Mouse (Mus musculus): ENCODE data around the gene H3f3b.
"Not testable (repeated sequence)": the region's sequence is repeated elsewhere in the genome, so short reads cannot be mapped to it uniquely, and the experiment has no call there.

H3f3b gene

DNA sequence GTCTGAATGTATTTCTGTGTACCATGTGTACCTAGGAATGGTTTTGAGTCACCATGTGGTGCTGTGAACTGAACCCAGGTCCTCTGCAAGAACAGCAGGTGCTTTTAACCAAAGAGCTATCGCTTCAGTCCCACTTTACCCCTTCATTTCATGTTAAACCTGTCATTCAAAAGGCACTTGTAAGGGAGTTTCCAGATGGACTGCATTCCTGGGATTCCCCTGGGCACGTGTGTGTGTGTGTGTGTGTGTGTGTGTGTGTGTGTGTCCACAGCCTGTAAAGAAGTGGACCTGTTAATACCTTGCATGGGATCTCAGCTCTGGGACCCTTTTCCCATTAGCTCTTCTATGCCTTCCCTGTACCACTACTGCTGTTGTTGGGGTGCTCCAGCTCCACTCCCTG, 21.8 kb upstream of the H3f3b start:
- no peak for DNase-seq (ENCODE audit: low read depth, low spot score)

DNA sequence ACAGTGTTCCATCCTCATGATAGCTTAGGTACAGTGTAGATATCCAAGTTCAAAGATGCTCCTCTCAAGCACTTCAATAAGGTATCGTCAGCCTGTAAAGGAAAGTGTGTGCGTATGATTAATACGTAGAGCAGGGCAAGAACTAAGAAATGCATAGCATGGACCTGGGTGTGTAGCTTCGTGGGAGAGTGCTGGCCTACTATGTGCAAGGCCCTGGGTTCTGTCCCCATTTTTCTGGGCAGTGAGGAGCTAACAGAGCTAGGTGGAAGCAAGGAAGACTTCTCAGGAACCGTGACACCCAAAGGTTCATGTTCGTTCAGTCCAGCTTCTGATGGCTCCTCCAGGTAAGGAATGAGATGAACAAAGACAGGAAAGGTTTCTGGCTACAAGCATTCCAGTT, 17.4 kb upstream of the H3f3b start:
- no peak for DNase-seq (ENCODE audit: low read depth, low spot score)

DNA sequence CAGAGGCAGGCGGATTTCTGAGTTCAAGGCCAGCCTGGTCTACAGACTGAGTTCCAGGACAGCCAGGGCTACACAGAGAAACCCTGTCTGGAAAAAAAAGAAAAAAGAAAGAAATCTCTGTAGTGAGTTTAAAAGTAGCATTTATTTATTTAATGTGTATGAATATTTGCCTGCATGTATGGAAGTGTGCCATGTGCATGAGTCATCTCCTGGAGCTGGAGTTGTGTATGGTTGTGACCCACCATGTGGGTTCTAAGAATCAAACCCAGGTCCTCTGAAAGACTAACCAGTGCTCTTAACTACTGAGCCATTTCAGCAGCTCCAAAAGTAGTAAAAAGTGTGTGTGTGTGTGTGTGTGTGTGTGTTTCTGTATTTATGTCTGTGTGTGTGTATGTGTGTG, 15.5 kb upstream of the H3f3b start:
- no peak for DNase-seq (ENCODE audit: low read depth, low spot score)

DNA sequence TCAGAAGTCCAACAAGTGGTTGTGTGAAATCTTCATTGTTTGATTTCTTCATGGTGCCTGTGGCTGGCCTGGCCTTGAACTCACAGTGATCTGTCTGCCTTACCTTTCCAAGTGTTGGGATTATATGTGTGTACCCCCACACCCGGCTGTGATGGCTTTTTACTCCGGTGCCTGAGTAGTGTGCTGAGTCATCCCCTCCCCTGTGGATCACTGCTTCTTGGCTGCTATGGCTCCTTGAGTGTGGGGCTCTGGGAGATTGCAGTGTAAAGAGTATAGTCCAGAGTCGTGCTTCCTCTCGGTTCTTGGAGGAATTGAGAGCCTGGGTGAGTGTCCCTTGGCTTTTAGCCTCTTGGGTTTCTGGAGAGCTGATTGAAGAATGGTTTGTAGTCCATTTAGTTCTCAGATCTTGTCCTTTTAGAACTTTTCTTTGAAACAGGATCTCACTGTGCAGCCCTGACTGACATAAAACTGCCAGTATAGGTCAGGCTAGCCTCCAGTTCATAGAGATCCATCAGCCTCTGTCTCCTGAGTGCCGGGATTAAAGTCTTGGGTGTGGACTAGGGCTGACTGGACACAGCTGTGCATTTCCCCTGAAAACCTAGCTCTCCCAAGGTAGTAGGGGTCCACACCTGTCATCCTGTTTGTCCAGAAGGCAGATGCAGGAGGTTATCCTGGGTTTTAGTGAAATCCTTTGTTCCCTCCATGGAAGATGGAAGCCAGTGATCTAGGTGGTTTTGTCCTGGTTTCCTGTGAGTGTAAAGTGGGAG, 14.8 kb upstream of the H3f3b start:
- no peak for DNase-seq (ENCODE audit: low read depth, low spot score)

DNA sequence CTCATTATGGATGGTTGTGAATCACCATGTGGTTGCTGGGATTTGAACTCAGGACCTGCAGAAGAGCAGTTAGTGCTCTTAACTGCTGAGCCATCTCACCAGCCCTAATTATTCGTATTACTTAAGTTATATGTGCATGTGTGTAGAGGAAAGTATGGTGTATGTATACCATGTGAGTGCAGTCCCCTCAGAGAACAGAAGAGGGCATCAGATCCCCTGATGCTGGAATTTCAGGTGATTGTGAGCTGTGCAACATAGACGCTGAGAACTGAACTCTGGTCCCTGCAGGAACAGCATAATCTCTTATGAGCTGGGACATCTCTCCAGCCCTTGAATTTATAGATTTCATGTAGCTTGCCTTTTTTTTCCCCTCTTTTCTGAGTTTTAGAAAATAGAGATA, 14.1 kb upstream of the H3f3b start:
- no peak for DNase-seq (ENCODE audit: low read depth, low spot score)

DNA sequence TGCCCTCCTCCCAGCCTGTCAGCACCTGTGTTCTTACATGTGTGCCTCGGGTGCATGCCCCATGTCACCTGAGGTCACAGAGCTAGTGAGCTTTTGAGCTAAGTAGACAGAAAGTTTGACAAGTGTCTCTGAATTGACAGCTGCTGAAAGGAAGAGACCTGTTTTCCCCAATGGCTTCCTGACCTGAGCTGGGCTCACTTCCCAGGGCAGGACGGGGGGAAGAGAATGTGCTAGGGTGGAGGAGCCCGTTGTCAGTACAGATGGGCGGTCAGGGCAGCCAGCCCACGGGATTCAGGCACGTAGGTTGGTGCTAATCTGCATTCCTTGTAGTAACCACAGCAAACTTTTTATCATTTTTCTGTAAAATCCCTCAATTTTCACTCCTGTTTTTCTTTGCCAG, 12.8 kb upstream of the H3f3b start:
- no peak for DNase-seq (ENCODE audit: low read depth, low spot score)

DNA sequence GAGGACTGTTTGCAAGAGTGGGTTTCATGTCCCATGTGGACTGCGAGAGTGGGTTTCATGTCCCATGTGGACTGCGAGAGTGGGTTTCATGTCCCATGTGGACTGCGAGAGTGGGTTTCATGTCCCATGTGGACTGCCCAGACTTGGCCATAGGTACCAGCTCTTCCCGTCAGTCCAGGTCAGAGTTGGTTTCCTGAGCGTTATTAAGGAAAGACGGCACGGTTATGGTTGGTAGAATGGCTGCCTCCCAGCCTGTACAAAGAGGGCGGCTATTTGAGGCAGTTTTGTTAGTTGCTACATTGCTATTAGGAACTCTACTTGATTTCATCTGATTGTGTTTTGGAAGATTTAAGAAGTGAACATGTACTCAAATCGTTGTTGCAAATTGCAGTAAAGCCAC, 10.1 kb upstream of the H3f3b start:
- DNase-seq (ENCODE audit: low read depth, low spot score): no peak

DNA sequence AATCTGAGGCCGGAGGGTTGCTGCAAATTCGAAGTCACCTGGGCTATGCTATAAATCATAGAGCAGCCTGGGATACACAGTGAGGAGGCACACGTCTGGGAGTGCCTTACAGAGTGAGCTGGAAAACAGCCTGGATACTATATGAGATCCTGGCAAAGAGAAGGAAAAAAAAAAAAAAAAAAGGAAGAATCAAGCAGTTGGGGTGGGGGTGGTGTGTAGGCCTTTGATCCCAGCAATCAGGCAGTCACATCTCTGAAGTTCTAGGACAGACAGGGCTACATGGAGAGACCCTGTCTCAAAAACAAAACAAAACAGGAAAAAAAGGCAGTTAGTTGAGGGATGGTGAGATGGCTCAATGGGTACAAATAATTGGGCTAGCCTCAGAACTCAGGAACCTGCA, 8.9 kb upstream of the H3f3b start:
- DNase-seq (ENCODE audit: low read depth, low spot score): no peak

DNA sequence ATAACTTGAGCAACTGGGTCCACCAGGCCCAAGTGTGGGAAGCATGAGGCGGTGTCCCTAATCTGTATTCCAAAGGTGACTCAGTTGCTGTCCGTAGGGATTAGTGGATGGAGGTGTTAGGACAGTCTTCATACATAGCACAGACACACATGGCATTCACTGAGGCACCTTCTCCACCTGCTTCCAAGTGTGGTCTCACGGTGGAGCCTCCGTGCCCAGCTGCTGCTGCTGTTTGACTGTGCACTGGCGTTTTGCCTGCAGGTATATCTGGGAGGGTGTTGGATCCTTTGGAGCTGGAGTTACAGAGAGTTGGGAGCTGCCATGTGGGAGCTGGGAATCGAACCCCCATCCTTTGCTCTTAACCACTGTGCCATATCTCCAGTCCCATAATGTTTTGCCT, 6.8 kb upstream of the H3f3b start:
- no peak for DNase-seq (ENCODE audit: low read depth, low spot score)

DNA sequence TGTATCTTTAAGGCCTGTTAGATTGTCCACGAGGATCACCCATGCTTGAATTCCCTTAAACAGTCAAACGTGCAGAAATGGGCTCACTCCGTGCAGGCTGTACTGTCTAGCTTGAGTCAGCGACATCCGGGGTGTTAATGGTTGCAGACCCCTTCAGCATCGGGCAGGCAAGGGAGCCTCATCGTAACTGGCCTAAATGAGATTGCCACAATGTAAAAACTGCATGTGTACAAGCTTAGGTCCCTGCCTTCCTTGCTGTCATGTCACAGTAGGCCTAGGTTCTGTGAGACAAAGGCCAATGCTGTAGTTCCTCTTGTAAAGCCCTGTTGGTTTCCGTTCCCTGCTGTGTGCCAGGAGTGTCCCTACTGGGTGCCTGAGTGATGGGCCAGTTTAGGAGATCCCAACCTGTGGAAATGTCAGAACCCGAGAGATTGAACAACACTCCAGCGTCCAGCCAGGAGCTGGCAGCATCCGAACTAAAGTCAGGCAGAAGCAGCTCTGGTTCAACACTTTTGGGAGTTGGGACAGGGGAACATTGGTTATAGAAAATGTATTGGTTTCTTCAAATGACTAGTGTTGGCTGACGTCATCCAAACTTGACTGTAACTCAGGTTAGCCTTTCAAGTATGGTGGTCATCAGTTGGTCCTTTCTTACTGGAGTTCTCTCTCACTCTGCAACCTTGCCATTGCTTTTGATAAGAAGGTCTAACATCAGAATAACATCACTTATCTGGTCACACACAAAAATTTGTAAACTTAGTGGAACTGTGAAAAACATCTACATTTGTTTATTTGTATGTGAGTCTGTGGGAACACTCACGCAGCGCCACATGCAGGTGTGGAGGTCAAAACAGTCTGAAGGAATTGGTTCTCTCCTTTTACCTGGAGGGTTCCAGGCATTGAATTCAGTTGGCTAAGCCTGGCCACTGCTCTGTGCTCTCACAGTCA, 3.4 kb upstream of the H3f3b start:
- DNase-seq (ENCODE audit: low read depth, low spot score): no peak

DNA sequence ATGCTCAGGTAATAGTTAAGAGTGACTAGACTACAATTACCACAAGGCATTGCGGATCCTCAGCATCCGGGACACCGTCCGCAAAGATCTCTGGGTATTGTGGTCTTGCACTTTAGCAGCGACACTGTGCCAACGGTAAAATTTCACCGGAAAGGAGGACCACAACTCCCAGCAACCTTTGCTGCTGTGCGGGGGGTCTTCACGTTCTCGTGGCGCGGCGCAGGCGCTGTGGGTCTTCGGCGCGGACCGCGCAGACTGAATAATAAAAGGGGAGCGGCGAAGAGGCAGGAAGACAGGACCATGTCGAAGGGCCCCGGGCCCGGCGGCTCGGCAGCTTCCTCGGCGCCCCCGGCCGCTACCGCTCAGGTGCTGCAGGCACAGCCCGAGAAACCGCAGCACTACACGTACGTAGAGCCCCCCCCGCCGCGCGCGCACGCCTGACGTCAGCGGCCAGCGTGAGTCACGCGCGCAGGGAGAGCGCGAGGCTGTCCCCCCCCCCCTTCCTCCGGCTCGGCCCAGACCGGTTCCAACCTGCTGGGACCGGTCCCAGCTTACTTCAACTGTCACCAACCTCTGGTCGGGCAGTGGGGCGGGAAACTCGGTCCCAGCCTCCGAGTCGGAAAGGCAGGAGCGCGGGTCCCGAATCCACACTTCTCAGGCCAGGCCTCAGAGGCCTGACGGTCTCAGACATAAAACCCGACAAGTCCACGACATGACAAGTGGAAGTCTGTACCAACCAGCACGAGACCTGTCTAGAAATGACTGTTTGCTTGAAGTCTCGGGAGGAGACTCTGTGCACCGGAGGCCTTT, 2.5 kb upstream of the H3f3b start, which contains the start of gene Unk:
Gene Unk (plus strand): TSS at position 235 of the 810 bp plus-strand sequence.
- DNase-seq (ENCODE audit: low read depth, low spot score): peak; percentile 98

DNA sequence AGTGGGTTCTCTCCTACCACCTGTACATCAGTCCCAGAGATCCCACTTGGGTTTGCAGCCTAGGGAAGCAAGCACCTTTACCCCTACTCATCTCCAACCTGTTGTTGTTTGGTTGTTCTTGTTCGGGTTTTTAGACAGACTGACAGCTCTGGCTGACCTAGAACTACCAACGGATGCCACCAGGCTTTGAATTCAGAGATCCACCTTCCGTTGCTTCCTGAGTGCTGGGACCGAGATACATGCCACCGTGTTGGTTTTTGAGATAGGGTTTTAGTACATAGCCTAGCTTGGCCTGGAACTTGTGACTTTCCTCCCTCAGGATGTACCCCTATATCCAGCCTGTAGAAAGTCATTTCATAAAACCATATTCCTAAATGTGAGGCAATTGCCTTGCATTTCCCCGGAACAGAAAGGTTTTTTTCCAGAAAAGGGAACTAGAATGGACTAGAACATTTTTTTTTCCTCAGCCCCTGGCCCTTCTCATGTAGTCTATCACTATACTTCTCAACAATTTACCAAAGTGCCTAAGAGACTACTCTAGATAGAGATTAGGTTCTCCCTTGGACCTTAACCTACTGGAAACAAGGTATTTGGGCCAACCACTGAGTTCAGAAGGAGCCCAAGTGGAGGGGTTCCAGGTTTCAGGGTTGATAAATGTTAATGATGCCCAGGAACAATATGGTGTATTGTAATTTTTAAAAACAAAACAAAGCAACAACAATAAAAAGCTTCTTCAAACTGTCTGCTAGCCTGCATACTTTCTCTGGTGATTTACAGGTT, 1.5 kb upstream of the H3f3b start:
- DNase-seq (ENCODE audit: low read depth, low spot score): no peak

DNA sequence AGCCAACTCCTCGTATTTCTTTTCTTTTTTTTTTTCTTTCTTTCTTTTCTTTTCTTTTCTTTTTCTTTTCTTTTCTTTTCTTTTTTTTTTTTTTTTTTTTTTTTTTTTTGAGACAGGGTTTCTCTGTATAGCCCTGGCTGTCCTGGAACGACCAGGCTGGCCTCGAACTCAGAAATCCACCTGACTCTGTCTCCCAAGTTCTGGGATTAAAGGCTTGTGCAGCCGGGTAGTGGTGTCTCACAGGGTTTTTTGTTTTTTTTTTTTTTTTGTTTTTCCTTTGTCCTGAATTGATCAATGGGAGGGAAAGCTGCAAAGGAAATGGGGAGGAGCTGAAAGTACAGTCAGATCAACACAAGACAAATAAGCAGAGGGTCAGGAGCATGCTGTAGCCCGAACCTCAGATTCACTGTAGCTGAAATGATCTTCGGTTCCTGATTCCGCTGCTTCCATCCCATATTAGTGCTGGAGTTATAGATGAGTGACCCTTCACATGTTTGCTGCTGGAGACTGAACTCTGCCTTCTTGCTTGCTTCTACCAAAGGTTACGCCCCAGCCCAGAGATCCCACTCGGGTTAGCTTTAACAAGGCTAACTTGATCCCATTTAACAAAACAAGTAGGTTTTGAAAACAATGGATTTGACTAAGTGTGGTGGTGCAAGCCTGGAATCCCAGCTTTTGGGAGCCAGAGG, 559 bp upstream of the H3f3b start:
- DNase-seq (ENCODE audit: low read depth, low spot score): no peak

DNA sequence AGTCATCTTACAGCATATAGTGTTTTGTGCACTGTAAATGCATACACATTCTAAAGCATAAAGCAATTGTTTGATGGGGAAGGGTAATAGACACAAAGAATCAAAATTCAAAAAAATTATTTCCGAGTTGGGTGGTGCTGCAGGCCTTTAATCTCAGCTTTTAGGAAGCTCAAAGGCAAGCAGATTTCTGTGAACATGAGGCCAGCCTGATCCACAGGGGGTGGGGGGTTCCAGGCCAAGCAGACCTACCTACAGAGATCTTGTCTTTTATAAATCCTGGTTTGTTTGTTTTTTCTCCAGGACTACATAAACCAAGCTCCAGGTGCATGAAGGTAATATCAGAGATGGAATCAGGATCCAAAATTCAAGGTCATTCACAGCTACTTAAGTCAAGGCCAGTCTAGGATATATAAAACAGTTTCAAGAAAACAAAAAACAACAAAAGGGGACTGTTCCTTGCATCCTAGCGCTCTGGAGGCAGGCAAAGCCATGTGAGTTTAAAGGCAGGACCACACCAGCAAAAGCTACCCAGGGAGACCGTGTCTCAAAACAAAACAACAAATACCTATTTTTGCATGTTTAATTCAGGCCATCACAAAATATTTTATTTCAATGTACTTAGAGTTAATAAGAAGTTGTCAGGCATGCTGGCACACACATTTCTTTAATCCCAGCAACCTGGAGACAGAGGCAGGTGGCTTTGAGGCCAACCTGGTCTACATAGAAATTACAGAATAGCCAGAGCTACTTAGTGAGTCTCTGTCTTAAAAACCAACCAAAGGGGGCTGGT, 2.5 kb downstream of the H3f3b start:
- DNase-seq (ENCODE audit: low read depth, low spot score): no peak

DNA sequence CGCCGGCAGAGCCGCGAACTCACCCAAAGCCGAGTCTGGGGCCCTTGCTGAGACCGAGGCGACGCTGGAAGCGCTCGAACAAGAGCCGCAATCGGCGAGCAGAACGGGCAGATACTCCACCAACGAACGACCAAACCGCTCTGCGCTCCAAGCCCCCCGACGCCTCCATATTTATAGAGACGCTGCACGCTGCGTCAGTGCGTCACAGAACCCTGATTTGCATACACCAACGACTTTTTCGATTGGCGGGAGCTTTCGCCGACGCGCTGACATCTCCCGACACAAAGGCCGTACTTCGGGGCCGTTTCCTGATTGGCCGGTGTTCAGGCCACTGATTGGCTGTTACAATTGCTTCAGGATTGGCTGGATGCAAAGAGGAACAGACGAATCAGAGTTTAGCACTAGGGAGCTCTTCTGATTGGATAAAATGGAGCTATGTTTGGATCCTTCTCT, 3.4 kb downstream of the H3f3b start:
- DNase-seq (ENCODE audit: low read depth, low spot score): peak; percentile 99

DNA sequence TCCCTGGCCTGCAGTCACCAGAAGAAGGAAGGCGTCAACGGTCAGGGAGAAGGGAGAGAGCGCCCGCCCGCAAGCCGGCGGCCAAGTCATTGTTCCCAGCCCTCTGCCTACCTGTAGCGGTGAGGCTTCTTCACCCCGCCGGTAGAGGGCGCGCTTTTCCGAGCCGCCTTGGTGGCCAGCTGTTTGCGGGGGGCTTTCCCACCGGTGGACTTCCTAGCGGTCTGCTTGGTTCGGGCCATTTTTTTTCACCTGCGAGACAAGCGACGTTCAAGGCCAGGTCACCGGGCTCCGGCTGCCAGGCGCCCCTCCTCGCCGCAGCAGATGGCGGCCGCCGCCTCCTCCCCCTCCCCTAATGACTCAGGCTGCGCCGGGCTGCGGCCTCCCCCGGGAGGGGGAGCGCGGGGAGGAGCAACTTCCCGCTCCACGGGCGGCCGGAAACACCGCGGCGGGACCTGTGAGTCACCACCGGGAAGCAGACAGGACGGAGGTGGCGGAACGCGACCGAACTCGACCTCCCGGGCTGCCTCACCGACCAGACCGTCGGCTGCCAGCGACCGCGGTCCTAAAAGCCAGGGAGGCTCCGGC, 3.9 kb downstream of the H3f3b start:
- DNase-seq (ENCODE audit: low read depth, low spot score): no peak

DNA sequence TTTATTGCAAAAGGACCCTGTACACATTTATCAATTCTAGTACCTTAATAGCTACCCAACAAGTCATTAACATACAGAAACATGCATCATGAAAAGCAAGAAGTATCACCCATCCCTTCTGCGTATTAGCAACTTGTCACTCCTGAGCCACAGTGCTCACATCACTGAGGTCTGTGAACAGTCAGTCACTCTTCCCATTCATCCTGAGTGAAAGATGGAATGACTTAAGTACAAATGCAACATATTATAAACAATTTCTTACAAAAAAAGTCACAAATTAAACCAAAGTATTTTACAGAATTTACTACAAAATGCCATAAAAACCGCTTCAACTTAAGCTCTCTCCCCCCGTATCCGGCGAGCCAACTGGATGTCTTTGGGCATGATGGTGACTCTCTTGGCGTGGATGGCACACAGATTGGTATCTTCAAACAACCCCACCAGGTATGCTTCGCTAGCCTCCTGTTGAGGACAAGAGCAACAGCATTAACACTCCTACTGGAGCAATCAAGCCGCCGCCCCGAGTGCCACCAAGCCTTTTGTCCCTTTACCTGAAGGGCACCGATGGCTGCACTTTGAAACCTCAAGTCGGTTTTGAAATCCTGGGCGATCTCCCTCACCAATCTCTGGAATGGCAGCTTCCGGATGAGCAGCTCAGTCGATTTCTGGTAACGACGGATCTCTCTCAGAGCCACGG, 4.5 kb downstream of the H3f3b start:
- DNase-seq (ENCODE audit: low read depth, low spot score): not testable (repeated sequence)

DNA sequence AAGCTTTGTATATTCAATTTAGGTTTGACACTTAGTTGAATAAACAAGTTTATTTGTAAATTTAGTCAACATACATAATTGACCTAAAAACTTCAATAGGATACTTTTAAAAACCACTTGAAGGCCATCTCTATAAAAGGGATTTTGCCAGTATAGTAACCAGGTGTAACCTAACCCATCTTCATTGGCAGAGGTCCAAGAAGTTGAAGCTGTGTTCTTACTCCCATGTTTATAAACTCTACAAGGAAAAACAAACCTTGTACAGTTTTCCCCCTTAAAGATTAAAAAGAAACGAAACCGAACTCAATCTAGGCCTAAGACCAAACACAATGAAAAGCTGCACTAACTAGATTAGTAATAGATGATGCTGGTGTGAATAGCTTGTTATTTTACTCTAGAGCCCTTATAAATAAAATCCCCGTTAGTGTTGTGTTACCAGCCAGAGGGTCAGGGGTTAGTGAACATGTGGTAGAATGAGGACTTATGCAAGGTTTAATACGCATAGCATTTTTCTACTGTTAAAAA, 5.4 kb downstream of the H3f3b start:
- no peak for DNase-seq (ENCODE audit: low read depth, low spot score)
